Mouse (Mus musculus): Measurements from ENCODE around the gene Higd1c. TPM values are rescaled to one million over a fixed set of nuclear protein-coding genes. Genes with fewer than 3 reads are reported as not detected.
"Not testable (repeated sequence)": the region's sequence is repeated elsewhere in the genome, so short reads cannot be mapped to it uniquely, and the experiment has no call there.

The Higd1c gene
- polyA plus RNA-seq, 1 experiment from 2014 or later = not detected

DNA sequence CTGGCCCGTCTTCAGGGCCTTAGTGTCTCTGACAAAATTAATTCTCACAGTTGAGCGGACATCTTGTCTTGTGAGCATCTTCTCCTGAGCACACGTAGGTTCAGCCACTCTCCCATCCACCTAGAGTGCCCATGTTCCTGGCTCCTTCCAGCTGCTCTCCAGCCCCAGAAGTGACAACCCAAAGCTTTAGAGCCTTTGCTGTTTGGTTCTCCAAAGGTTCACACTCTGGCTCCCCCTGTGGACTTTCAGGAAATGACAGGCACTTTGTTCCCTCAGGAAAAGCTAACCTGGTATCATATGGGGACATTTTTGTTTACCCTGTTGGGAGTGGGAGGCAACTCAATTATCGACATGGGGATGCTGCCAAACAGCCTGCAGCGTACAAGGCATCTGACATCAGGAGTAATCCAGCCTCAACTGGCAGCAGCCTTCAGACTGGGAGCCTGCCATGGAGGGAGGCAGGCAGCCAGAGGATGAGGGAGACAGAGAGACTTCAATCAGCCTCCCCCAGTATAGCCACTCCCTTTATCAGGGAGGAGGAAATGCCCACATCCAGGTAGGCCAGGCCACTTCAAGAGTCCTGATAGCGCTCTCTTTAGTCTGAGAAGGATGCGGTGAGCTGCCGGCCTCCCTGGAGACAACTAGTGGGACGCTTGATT, 13.6 kb downstream of the Higd1c start:
- ATAC-seq = peak; percentile 36; the same call in 1 of the 2 replicates
- not testable (repeated sequence) for H3K27ac ChIP-seq; H3K4me3 ChIP-seq; H3K27me3 ChIP-seq; H3K36me3 ChIP-seq (ENCODE audit: poor library complexity, severe bottlenecking); H3K9me3 ChIP-seq (replicated peaks); H3K4me2 ChIP-seq; H3K9ac ChIP-seq; H3K4me1 ChIP-seq
- WGBS = 45% methylated on average over 4 of the region's 9 CpGs

DNA sequence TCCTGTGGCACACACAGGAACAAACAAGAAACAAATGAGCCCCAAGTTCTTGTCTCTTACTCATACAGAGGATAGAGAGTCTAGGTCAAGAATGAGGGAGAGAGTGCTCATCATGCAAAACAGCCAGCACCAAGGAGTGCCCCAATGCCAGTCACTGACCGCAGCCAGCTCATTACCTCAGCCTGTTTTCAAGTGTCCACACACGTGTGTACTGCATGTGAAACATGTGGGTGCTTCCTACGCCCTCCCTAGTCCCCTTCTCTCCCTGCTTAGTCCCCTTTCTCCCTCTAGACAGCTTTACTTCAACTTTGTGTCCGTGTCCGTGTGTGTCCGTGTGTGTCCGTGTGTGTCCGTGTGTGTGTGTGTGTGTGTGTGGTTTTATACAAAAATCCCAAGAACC, 15.3 kb downstream of the Higd1c start:
- WGBS = 85% methylated on average over 8 of the region's 8 CpGs
- Histone ChIP-seq H3K4me3 (no peak overlapping the region), H3K27me3 (no peaks in the 10 kb centered on the region), H3K36me3 (ENCODE audit: poor library complexity, severe bottlenecking) (no peaks in the 10 kb centered on the region), H3K4me1 (no peaks in the 10 kb centered on the region), H3K27ac (no peak overlapping the region), H3K9ac (no peak overlapping the region), H3K4me2 (no peak overlapping the region), H3K9me3 (replicated peaks) (no peaks in the 10 kb centered on the region)
- ATAC-seq = no peak

GRCm38 (mm10) chr15:100380104-100380503, 15.8 kb downstream of the Higd1c start:
- Histone ChIP-seq H3K9ac (no peak overlapping the region), H3K4me1 (no peaks in the 10 kb centered on the region), H3K4me3 (no peak overlapping the region), H3K27ac (no peak overlapping the region), H3K36me3 (ENCODE audit: poor library complexity, severe bottlenecking) (no peaks in the 10 kb centered on the region), H3K27me3 (no peaks in the 10 kb centered on the region), H3K9me3 (replicated peaks) (no peaks in the 10 kb centered on the region), H3K4me2 (no peak overlapping the region)
- 80% methylated on average over 2 of the region's 2 CpGs for WGBS
- ATAC-seq = no peak

DNA sequence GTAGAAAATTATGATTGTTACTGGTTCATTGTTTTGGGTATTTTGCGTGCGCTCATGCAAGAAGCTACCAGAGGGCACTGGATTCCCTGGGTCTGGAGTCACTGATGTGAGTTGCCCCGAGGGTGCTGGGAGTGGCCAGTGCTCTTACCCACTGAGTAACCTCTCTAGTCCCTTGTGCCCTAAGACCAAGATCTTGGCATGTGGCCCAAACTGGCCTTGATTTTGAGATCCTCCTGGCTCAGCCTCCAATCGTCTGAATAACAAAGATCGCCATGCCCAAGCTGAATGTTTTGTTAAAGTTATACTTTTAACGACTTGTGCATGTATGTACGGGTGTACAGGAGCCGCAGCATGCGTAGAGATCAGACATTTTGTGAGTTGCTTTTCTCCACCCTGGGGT, 21.4 kb downstream of the Higd1c start:
- no peak for ATAC-seq
- Histone ChIP-seq H3K9me3 (replicated peaks) (no peaks in the 10 kb centered on the region), H3K36me3 (ENCODE audit: poor library complexity, severe bottlenecking) (no peaks in the 10 kb centered on the region), H3K4me2 (no peak overlapping the region), H3K27ac (no peak overlapping the region), H3K4me3 (no peak overlapping the region), H3K27me3 (no peaks in the 10 kb centered on the region), H3K4me1 (no peaks in the 10 kb centered on the region), H3K9ac (no peak overlapping the region)
- 92% methylated on average over 9 of the region's 9 CpGs for WGBS

GRCm38 (mm10) chr15:100387544-100388223, 23.3 kb downstream of the Higd1c start:
- Histone ChIP-seq H3K4me3 (no peak overlapping the region), H3K9me3 (replicated peaks) (no peaks in the 10 kb centered on the region), H3K9ac (no peak overlapping the region), H3K27me3 (no peaks in the 10 kb centered on the region), H3K36me3 (ENCODE audit: poor library complexity, severe bottlenecking) (peaks cover 4% of the 10 kb centered on the region), H3K4me1 (no peaks in the 10 kb centered on the region), H3K4me2 (no peak overlapping the region), H3K27ac (no peak overlapping the region)
- no peak for ATAC-seq
- WGBS = 93% methylated on average over 17 of the region's 17 CpGs

DNA sequence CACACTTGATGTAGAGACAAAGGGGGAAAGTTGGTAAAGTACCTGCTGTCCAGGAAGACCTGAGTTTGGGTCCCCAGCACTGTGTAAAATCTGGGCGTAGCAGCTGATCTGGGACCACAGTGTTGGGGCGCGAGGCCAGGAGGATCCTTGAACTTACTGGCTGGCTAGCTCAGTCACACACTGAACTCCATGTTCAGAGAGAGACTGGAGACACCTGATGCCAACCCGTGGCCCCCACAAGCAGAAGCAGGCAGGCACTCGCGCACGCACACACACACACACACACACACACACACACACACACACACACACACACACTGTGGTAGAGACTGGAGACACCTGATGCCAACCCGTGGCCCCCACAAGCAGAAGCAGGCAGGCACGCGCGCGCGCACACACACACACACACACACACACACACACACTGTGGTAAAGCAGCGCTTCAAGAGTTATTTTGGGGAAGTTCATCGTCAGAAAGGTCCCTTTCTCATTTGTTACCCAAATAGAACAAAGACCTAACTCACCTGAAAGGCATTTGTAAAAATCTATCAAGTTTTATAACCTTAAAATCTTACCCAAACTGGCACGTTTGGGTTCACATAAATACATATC, 24.0 kb downstream of the Higd1c start:
- no peak for ATAC-seq
- Histone ChIP-seq H3K27ac (no peak overlapping the region), H3K4me3 (no peak overlapping the region), H3K9me3 (replicated peaks) (no peaks in the 10 kb centered on the region), H3K4me1 (no peaks in the 10 kb centered on the region), H3K27me3 (no peaks in the 10 kb centered on the region), H3K9ac (no peak overlapping the region), H3K36me3 (ENCODE audit: poor library complexity, severe bottlenecking) (peaks cover 11% of the 10 kb centered on the region), H3K4me2 (no peak overlapping the region)
- 94% methylated on average over 13 of the region's 16 CpGs for WGBS

- H3K4me3 ChIP-seq = no peak overlapping the region
- no peaks in the 10 kb centered on the region for H3K4me1 ChIP-seq
- ATAC-seq = no peak
- no peak overlapping the region for H3K9ac ChIP-seq
- H3K4me2 ChIP-seq = no peak overlapping the region
- no peaks in the 10 kb centered on the region for H3K27me3 ChIP-seq
- peaks cover 16% of the 10 kb centered on the region for H3K36me3 ChIP-seq (ENCODE audit: poor library complexity, severe bottlenecking)
- H3K9me3 ChIP-seq (replicated peaks) = no peaks in the 10 kb centered on the region
- no peak overlapping the region for H3K27ac ChIP-seq
- 59% methylated on average over 9 of the region's 9 CpGs for WGBS
Observed at GRCm38 (mm10) chr15:100388886-100389285, 24.5 kb downstream of the Higd1c start.

DNA sequence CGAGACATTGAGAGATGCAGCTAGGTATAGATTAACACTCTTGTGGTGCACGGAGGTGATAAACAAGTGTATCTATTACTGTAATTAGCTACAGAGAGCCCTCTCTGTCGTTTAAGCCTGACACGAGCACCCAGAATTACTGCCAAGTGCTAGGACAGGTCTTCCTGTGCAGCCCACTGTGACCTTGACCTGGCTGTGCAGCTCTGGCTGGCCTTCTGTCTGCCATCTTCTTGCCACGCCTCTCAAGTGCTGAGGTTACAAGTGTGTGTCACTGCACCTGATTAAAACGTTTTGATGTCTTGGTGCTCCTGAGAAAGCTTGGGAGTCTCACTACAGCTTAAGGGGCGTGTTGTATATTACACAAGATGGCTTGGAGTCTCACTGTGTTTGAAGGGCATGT, 26.7 kb downstream of the Higd1c start:
- Histone ChIP-seq H3K4me2 (no peak overlapping the region), H3K27me3 (no peaks in the 10 kb centered on the region), H3K36me3 (ENCODE audit: poor library complexity, severe bottlenecking) (peaks cover 38% of the 10 kb centered on the region), H3K9me3 (replicated peaks) (no peaks in the 10 kb centered on the region), H3K4me1 (no peaks in the 10 kb centered on the region), H3K4me3 (no peak overlapping the region), H3K27ac (no peak overlapping the region), H3K9ac (no peak overlapping the region)
- 87% methylated on average over 7 of the region's 7 CpGs for WGBS
- no peak for ATAC-seq

DNA sequence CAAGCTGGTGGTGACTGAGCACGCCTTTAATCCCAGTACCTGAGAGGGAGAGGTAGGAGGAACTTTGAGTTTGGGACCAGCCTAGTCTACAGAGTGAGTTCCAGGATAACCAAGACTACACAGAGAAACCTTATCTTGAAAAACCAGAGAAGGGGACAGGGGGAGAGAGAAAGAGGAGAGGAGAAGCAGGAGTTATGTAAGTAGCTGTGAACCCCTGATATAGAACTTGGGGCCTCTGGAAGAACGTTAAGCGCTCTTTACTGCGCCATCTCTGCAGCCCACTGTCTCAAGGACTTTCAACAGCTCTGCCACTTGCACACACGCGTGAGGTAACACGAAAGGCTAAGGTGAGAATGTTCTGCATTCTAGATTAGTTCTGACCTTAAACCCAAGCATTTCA, 27.3 kb downstream of the Higd1c start:
- Histone ChIP-seq H3K9me3 (replicated peaks) (no peaks in the 10 kb centered on the region), H3K4me1 (no peaks in the 10 kb centered on the region), H3K27me3 (no peaks in the 10 kb centered on the region), H3K9ac (no peak overlapping the region), H3K4me2 (no peak overlapping the region), H3K36me3 (ENCODE audit: poor library complexity, severe bottlenecking) (peaks cover 43% of the 10 kb centered on the region), H3K4me3 (no peak overlapping the region), H3K27ac (no peak overlapping the region)
- 94% methylated on average over 7 of the region's 7 CpGs for WGBS
- ATAC-seq = no peak

DNA sequence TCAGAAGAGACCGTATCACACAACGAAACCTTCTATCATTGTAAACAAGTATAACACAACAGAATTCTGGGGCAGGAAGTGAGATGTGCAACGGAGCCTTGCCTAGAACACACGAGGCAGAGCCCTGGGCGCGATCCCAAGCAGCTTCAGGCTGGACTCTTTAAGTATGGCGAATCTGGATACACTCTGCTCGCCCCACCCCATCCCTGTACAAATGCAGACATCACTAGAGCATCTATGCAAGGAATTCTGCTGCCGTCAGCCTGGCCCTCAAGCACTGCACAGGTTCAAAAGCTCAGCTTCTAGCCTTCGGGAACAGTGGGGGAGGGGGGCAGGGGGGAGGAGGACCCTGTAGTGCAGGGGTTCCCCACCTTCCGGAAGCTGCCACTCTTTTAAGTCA, 28.7 kb downstream of the Higd1c start:
- Histone ChIP-seq H3K27ac (no peak overlapping the region), H3K4me1 (no peaks in the 10 kb centered on the region), H3K4me2 (no peak overlapping the region), H3K9me3 (replicated peaks) (no peaks in the 10 kb centered on the region), H3K4me3 (no peak overlapping the region), H3K27me3 (no peaks in the 10 kb centered on the region), H3K9ac (no peak overlapping the region), H3K36me3 (ENCODE audit: poor library complexity, severe bottlenecking) (peaks cover 58% of the 10 kb centered on the region)
- ATAC-seq = no peak
- 87% methylated on average over 11 of the region's 11 CpGs for WGBS

DNA sequence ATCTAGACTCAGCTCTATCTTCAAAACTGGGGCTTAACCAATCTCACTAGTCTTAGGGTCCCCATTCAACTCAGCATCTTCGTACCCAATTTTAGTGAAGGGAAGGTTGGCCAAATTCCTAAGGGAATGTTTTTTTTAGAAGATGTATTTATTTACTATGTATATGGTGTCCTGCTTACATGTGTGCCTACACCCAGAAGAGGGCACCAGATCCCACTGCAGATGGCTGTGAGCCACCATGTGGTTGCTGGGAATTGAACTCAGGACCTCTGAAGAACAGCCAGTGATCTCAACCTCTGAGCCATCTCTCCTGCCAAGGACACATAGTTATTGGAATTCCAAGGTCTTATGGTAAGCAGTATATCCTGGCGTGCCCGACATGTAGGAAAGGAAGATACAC, 31.2 kb downstream of the Higd1c start:
- Histone ChIP-seq H3K4me2 (no peak overlapping the region), H3K36me3 (ENCODE audit: poor library complexity, severe bottlenecking) (peaks cover 82% of the 10 kb centered on the region), H3K9me3 (replicated peaks) (no peaks in the 10 kb centered on the region), H3K4me1 (no peaks in the 10 kb centered on the region), H3K4me3 (no peak overlapping the region), H3K27ac (no peak overlapping the region), H3K27me3 (no peaks in the 10 kb centered on the region), H3K9ac (no peak overlapping the region)
- WGBS = 100% methylated on average over 3 of the region's 3 CpGs
- ATAC-seq = no peak

GRCm38 (mm10) chr15:100400592-100401250, 36.4 kb downstream of the Higd1c start:
- no peaks in the 10 kb centered on the region for H3K4me1 ChIP-seq
- no peak for ATAC-seq
- no peaks in the 10 kb centered on the region for H3K9me3 ChIP-seq (replicated peaks)
- 87% methylated on average over 16 of the region's 16 CpGs for WGBS
- H3K27me3 ChIP-seq = no peaks in the 10 kb centered on the region
- peaks cover 98% of the 10 kb centered on the region for H3K36me3 ChIP-seq (ENCODE audit: poor library complexity, severe bottlenecking)
- no peak overlapping the region for H3K27ac ChIP-seq
- H3K9ac ChIP-seq = no peak overlapping the region
- no peak overlapping the region for H3K4me3 ChIP-seq
- H3K4me2 ChIP-seq = no peak overlapping the region

Measured in forebrain, embryonic 13.5 days (tissue).